Mouse (Mus musculus): ENCODE measurements around the gene Glg1. TPM values are rescaled to one million over a fixed set of nuclear protein-coding genes. Genes with fewer than 3 reads are reported as not detected.
A peak's percentile ranks its signal among the peaks of the same experiment; 100 is the strongest.

Gene Glg1
- total and polyA plus RNA-seq, 3 experiments: 13.8 to 32.2 (median 21.6) TPM

DNA sequence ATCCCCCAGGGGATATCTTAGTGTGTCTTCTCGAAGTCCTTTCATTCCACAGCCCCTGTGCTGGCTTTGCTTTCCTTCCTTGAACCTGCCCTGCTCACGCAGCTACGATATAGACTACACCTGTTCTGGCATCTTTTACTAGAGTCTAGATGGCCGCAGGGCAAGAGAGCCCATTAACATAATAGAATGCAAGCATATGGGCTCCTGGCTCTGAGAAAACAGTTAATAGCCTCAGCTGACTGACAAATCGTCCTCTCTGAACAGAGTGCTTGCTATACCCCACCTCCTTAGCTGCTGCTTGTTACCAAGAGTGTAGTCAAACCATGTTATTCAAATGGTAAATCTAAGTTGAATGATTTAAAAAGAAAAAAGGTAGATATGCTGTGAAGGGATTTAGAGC lies 87.4 kb downstream of the Glg1 start:
- Histone ChIP-seq H3K9ac (ENCODE audit: insufficient read depth, low read depth) (no peak overlapping the region), H3K36me3 (replicated peaks in 1 of 2; ENCODE audit: control insufficient read depth in 1 of 2, insufficient read depth in 1 of 2, low read length in 1 of 2) (peaks cover 40 to 85% of the 10 kb centered on the region in 2 experiments), H3K27me3 (replicated peaks) (no peaks in the 10 kb centered on the region), H3K4me2 (ENCODE audit: insufficient read depth, low read depth, poor library complexity, severe bottlenecking) (no peak overlapping the region), H3K27ac (ENCODE audit: insufficient read depth, low read depth) (no peak overlapping the region), H3K79me2 (replicated peaks; ENCODE audit: control insufficient read depth, extremely low read depth, insufficient read depth, poor library complexity, severe bottlenecking) (no peaks in the 10 kb centered on the region), H3K9me3 (replicated peaks; ENCODE audit: low read length) (no peaks in the 10 kb centered on the region), H3K4me3 (replicated peaks in 1 of 3; ENCODE audit: low read depth in 2 of 3, low read length in 2 of 3, poor library complexity in 1 of 3) (no peak overlapping the region), H3K4me1 (ENCODE audit: control insufficient read depth in 1 of 2, insufficient read depth in 2 of 2) (peaks cover 0 to 9% of the 10 kb centered on the region in 2 experiments; a peak in 1 of 4 replicates)
- TF ChIP-seq CHD1 (IDR thresholded peaks at IDR 0.05; ENCODE audit: low read depth, low read length) (no peak), BHLHE40 (IDR thresholded peaks at IDR 0.05; ENCODE audit: low read depth, low read length) (no peak), TBP (conservative IDR thresholded peaks at IDR 0.05; ENCODE audit: low read depth, low read length) (no peak), POLR2AphosphoS2 (IDR thresholded peaks at IDR 0.05; ENCODE audit: low read depth, low read length) (no peak), MAX (IDR thresholded peaks at IDR 0.05; ENCODE audit: low read length) (no peak), CHD2 (IDR thresholded peaks at IDR 0.05; ENCODE audit: low read length) (no peak), UBTF (IDR thresholded peaks at IDR 0.05; ENCODE audit: low read depth, low read length) (no peak), EP300 (IDR thresholded peaks at IDR 0.05; ENCODE audit: low read length) (no peak), SMC3 (IDR thresholded peaks at IDR 0.05; ENCODE audit: low read depth, low read length) (no peak), SIN3A (IDR thresholded peaks at IDR 0.05; ENCODE audit: low read length) (no peak), ELF1 (IDR thresholded peaks at IDR 0.05; ENCODE audit: low read depth, low read length) (no peak), POLR2A (IDR thresholded peaks at IDR 0.05; ENCODE audit: low read depth, low read length) (no peak), E2F4 (IDR thresholded peaks at IDR 0.05; ENCODE audit: insufficient replicate concordance, low read depth, low read length) (no peak), USF1 (IDR thresholded peaks at IDR 0.05; ENCODE audit: low read depth, low read length) (no peak), PAX5 (IDR thresholded peaks at IDR 0.05; ENCODE audit: low read length) (no peak)
- dilution Hi-C loops (cut with MboI; ENCODE audit: extremely low pct_ligation_motif_present, extremely low pct_unique_long_range_greater_than_20kb, low sequenced_read_pairs) (no loop called here), in situ Hi-C loops (cut with MboI; ENCODE audit: low pct_ligation_motif_present, low pct_unique_long_range_greater_than_20kb, low sequenced_read_pairs) (no loop called here)
- no peak for DNase-seq (ENCODE audit: extremely low read depth)

DNA sequence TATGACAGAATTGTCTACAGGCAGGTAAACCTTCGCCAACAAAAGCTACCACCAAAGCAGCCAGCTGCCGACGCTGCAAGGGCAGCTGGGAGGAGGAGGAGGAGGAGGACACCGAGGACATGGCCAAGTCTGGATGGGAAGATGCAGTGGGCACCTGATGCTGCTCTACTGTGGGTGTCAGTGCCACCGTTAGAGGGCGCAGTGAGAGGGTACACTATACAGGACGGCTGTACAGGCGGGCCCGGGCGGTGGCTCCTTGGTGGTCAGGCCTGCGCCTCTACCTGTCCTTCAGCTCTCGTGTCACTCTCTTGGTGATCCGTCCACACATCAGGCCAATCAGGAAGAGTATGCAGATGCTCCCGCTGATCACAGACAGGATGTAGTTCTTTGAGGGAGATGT lies 101.4 kb downstream of the Glg1 start:
- TF ChIP-seq CTCF (conservative IDR thresholded peaks at IDR 0.05 in 1 of 2, IDR thresholded peaks at IDR 0.05 in 1 of 2; ENCODE audit: low read depth in 2 of 2, low read length in 2 of 2) (peak in 1 of 2 experiments; percentile 15; a peak in 1 of 4 replicates), GABPA (IDR thresholded peaks at IDR 0.05; ENCODE audit: insufficient replicate concordance, low read depth, low read length) (no peak)
- dilution Hi-C loops (cut with MboI; ENCODE audit: extremely low pct_ligation_motif_present, extremely low pct_unique_long_range_greater_than_20kb, low sequenced_read_pairs): no loop called here
- H3K27me3 ChIP-seq (replicated peaks): no peaks in the 10 kb centered on the region
- H3K4me1 ChIP-seq (ENCODE audit: control insufficient read depth in 1 of 2, insufficient read depth in 2 of 2): peaks cover 8 to 36% of the 10 kb centered on the region in 2 experiments
- no peaks in the 10 kb centered on the region for H3K79me2 ChIP-seq (replicated peaks; ENCODE audit: control insufficient read depth, extremely low read depth, insufficient read depth, poor library complexity, severe bottlenecking)
- H3K4me3 ChIP-seq (replicated peaks in 1 of 3; ENCODE audit: low read depth in 2 of 3, low read length in 2 of 3, poor library complexity in 1 of 3): no peak overlapping the region
- H3K9ac ChIP-seq (ENCODE audit: insufficient read depth, low read depth): no peak overlapping the region
- in situ Hi-C loops (cut with MboI; ENCODE audit: low pct_ligation_motif_present, low pct_unique_long_range_greater_than_20kb, low sequenced_read_pairs): no loop called here
- peak; percentile 25 for DNase-seq (ENCODE audit: extremely low read depth)
- no peak overlapping the region for H3K4me2 ChIP-seq (ENCODE audit: insufficient read depth, low read depth, poor library complexity, severe bottlenecking)
- no peaks in the 10 kb centered on the region for H3K9me3 ChIP-seq (replicated peaks; ENCODE audit: low read length)
- H3K36me3 ChIP-seq (replicated peaks in 1 of 2; ENCODE audit: control insufficient read depth in 1 of 2, insufficient read depth in 1 of 2, low read length in 1 of 2): peaks cover 48 to 85% of the 10 kb centered on the region in 2 experiments
- no peak overlapping the region for H3K27ac ChIP-seq (ENCODE audit: insufficient read depth, low read depth)
